Mouse (Mus musculus): ENCODE measurements around the gene Tada3.
A peak's percentile ranks its signal among the peaks of the same experiment; 100 is the strongest.

The Tada3 gene

GRCm38 (mm10) chr6:113388960-113389359 lies 11.3 kb upstream of the Tada3 start, which contains the start of gene Ttll3:
TSS of gene Ttll3 (plus strand) at chr6:113389260.
- no peak for DNase-seq (ENCODE audit: low read depth in 1 of 2, low spot score in 2 of 2)

- no peak for DNase-seq (ENCODE audit: low read depth in 1 of 2, low spot score in 2 of 2)
These were observed 8.3 kb upstream of the Tada3 start for GRCm38 (mm10) chr6:113386025-113386424.

GRCm38 (mm10) chr6:113385160-113385714 lies 7.6 kb upstream of the Tada3 start:
- DNase-seq (ENCODE audit: low read depth in 1 of 2, low spot score in 2 of 2): no peak

GRCm38 (mm10) chr6:113384351-113384927 lies 6.8 kb upstream of the Tada3 start:
- no peak for DNase-seq (ENCODE audit: low read depth in 1 of 2, low spot score in 2 of 2)

- no peak for DNase-seq (ENCODE audit: low read depth in 1 of 2, low spot score in 2 of 2)
These were observed 2.8 kb upstream of the Tada3 start for GRCm38 (mm10) chr6:113380480-113380879.

GRCm38 (mm10) chr6:113379246-113379645 lies 1.6 kb upstream of the Tada3 start:
- DNase-seq (ENCODE audit: low read depth in 1 of 2, low spot score in 2 of 2): peak; percentile 9 to 34

- no peak for DNase-seq (ENCODE audit: low read depth in 1 of 2, low spot score in 2 of 2)
These were observed 549 bp downstream of the Tada3 start for GRCm38 (mm10) chr6:113377172-113377495.

- no peak for DNase-seq (ENCODE audit: low read depth in 1 of 2, low spot score in 2 of 2)
These were observed 4.2 kb downstream of the Tada3 start for GRCm38 (mm10) chr6:113373491-113373890.

- no peak for DNase-seq (ENCODE audit: low read depth in 1 of 2, low spot score in 2 of 2)
These were observed 7.3 kb downstream of the Tada3 start for GRCm38 (mm10) chr6:113370194-113370929.

- DNase-seq (ENCODE audit: low read depth in 1 of 2, low spot score in 2 of 2): no peak
These were observed 9.1 kb downstream of the Tada3 start for GRCm38 (mm10) chr6:113368577-113368976.

GRCm38 (mm10) chr6:113368124-113368523 lies 9.6 kb downstream of the Tada3 start:
- no peak for DNase-seq (ENCODE audit: low read depth in 1 of 2, low spot score in 2 of 2)

- no peak for DNase-seq (ENCODE audit: low read depth in 1 of 2, low spot score in 2 of 2)
These were observed 10.1 kb downstream of the Tada3 start for GRCm38 (mm10) chr6:113367574-113367973.

- no peak for DNase-seq (ENCODE audit: low read depth in 1 of 2, low spot score in 2 of 2)
These were observed 11.0 kb downstream of the Tada3 start for GRCm38 (mm10) chr6:113366639-113367038.

GRCm38 (mm10) chr6:113364518-113365135 lies 13.1 kb downstream of the Tada3 start:
- no peak for DNase-seq (ENCODE audit: low read depth in 1 of 2, low spot score in 2 of 2)

GRCm38 (mm10) chr6:113362241-113362640 lies 15.4 kb downstream of the Tada3 start:
- DNase-seq (ENCODE audit: low read depth in 1 of 2, low spot score in 2 of 2): no peak

GRCm38 (mm10) chr6:113361476-113361875 lies 16.2 kb downstream of the Tada3 start:
- no peak for DNase-seq (ENCODE audit: low read depth in 1 of 2, low spot score in 2 of 2)

GRCm38 (mm10) chr6:113353696-113354095 lies 24.0 kb downstream of the Tada3 start:
- no peak for DNase-seq (ENCODE audit: low read depth in 1 of 2, low spot score in 2 of 2)

- no peak for DNase-seq (ENCODE audit: low read depth in 1 of 2, low spot score in 2 of 2)
These were observed 24.9 kb downstream of the Tada3 start for GRCm38 (mm10) chr6:113352820-113353219.

GRCm38 (mm10) chr6:113351653-113352052 lies 26.0 kb downstream of the Tada3 start:
- peak in 1 of 2 experiments; percentile 13 for DNase-seq (ENCODE audit: low read depth in 1 of 2, low spot score in 2 of 2)

- DNase-seq (ENCODE audit: low read depth in 1 of 2, low spot score in 2 of 2): no peak
These were observed 26.5 kb downstream of the Tada3 start for GRCm38 (mm10) chr6:113351161-113351560.

- DNase-seq (ENCODE audit: low read depth in 1 of 2, low spot score in 2 of 2): no peak
These were observed 27.1 kb downstream of the Tada3 start for GRCm38 (mm10) chr6:113350538-113350937.

- no peak for DNase-seq (ENCODE audit: low read depth in 1 of 2, low spot score in 2 of 2)
These were observed 30.8 kb downstream of the Tada3 start for GRCm38 (mm10) chr6:113346897-113347296.
